Mouse (Mus musculus) embryonic facial prominence, embryonic 11.5 days (tissue): ENCODE results near the gene C87436. TPM values are rescaled to one million over a fixed set of nuclear protein-coding genes. Genes with fewer than 3 reads are reported as not detected.

Source experiments
- ATAC-seq: fragments of 200-750 bp; cut with Nextera tagmentation; replicated peaks from 2 replicates; pipeline ENCODE4 v1.8.0; 2017; ENCODE audit warnings: low read depth; ENCODE audit not compliant: insufficient number of reproducible peaks, low FRiP score, low TSS enrichment
- DNase-seq: peaks from one replicate; pipeline ENCODE4 v3.0.0-alpha.2; 2015; ENCODE audit warnings: low spot score
- H3K27ac ChIP-seq: fragments of 300-500 bp; sonication (generic); replicated peaks from 2 replicates; pipeline ENCODE4 v1.5.1; 2014; ENCODE audit warnings: mild to moderate bottlenecking, low read depth, low read length, control low read depth
- H3K27me3 ChIP-seq: fragments of 300-500 bp; sonication (generic); 2 replicates; pipeline ENCODE4 v1.6.1; 2014; ENCODE audit warnings: mild to moderate bottlenecking, low read length, moderate library complexity, mixed read lengths; ENCODE audit not compliant: control insufficient read depth, insufficient read depth
- H3K36me3 ChIP-seq: fragments of 300-500 bp; sonication (generic); replicated peaks from 2 replicates; pipeline ENCODE4 v1.6.1; 2014; ENCODE audit warnings: low read depth, mild to moderate bottlenecking, low read length, moderate library complexity, mixed read lengths; ENCODE audit not compliant: control insufficient read depth, insufficient read depth
- H3K4me1 ChIP-seq: fragments of 300-500 bp; sonication (generic); 2 replicates; pipeline ENCODE4 v1.6.1; 2014; ENCODE audit warnings: low read length, mixed read lengths; ENCODE audit not compliant: control insufficient read depth, insufficient read depth
- H3K4me2 ChIP-seq: fragments of 300-500 bp; sonication (generic); 2 replicates; pipeline ENCODE4 v1.6.1; 2014; ENCODE audit warnings: low read depth, mild to moderate bottlenecking, control low read depth, low read length, moderate library complexity
- H3K4me3 ChIP-seq: fragments of 300-500 bp; sonication (generic); 2 replicates; pipeline ENCODE4 v1.5.1; 2014; ENCODE audit warnings: low read depth, low read length, control low read depth
- H3K9ac ChIP-seq: fragments of 300-500 bp; sonication (generic); replicated peaks from 2 replicates; pipeline ENCODE4 v1.6.1; 2014; ENCODE audit warnings: mild to moderate bottlenecking, control low read depth, low read length
- H3K9me3 ChIP-seq: fragments of 300-500 bp; sonication (generic); replicated peaks from 2 replicates; pipeline ENCODE4 v1.6.1; 2016; ENCODE audit warnings: mild to moderate bottlenecking, low read length, inconsistent platforms, mixed read lengths; ENCODE audit not compliant: control insufficient read depth
- WGBS: fragments of 180-500 bp; shearing (Covaris S2); extraction: QIAGEN DNeasy Blood & Tissue Kit; methylation state at CpG from one replicate; pipeline ENCODE4 v1.1.7; 2014; 5-methylcytosine and 5-hydroxymethylcytosine counted together
- polyA plus RNA-seq: library from polyadenylated mRNA; unstranded; fragments of >200 nt; fragmentation: Nextera tagmentation; extraction: Ambion mirVana; gene quantifications from 2 replicates; pipeline ENCODE4 v1.2.1, GENCODE M21; 2014

Gene C87436
- polyA plus RNA-seq, 1 experiment from 2014 or later: 25.1 TPM

DNA sequence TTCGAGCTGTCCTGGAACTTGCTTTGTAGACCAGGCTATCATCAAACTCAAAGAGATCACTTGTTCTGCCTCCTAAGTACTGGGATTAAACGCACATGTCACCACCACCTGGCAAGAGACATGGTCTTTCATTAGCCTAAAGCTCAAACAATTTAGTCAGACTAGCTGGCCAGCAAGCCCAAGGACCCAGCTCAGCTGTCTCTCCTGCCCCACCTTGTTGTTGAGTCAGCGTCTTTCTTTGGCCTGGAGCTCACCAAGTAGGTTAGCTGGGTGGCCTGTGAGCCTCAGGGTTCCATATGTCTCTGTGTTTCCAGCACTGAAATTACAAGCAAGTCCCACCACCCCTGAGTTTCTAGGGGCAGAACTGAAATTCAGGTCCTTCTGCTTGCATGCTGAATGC, 24.9 kb downstream of the C87436 start:
- no peak overlapping the region for H3K9ac ChIP-seq
- H3K27ac ChIP-seq: no peak overlapping the region
- ATAC-seq: no peak
- no peak overlapping the region for H3K4me2 ChIP-seq
- H3K36me3 ChIP-seq: no peaks in the 10 kb centered on the region
- WGBS: 88% methylated on average over 3 of the region's 3 CpGs
- no peaks in the 10 kb centered on the region for H3K9me3 ChIP-seq
- no peaks in the 10 kb centered on the region for H3K4me1 ChIP-seq
- H3K27me3 ChIP-seq: no peaks in the 10 kb centered on the region
- H3K4me3 ChIP-seq: no peak overlapping the region
- DNase-seq: no peak

DNA sequence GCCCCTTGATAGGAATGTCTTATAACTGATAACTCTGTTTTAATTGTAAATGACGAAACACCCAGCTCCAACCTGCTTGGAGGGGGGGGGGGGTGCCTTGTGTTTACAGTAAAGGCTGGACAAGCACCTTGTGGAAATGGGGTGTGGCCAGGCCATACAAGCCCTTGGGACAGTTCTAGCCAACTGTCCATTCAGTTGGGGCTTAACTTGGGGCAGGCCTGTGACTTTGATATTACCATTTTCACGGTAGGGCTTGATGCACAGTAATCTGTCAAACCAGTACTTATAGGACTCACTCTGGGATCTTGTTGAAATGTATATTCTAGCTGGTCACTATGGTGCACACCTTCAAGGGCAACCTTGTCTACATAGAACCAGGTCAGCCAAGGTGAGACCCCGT, 33.1 kb downstream of the C87436 start:
- WGBS: 91% methylated on average over 3 of the region's 3 CpGs
- Histone ChIP-seq H3K4me3 (no peak overlapping the region), H3K9me3 (no peaks in the 10 kb centered on the region), H3K27ac (no peak overlapping the region), H3K9ac (peak overlapping the region; percentile 47; the same call in 1 of the 2 replicates), H3K4me1 (no peaks in the 10 kb centered on the region), H3K4me2 (peak overlapping the region; percentile 46), H3K36me3 (no peaks in the 10 kb centered on the region), H3K27me3 (no peaks in the 10 kb centered on the region)
- DNase-seq: no peak
- no peak for ATAC-seq

DNA sequence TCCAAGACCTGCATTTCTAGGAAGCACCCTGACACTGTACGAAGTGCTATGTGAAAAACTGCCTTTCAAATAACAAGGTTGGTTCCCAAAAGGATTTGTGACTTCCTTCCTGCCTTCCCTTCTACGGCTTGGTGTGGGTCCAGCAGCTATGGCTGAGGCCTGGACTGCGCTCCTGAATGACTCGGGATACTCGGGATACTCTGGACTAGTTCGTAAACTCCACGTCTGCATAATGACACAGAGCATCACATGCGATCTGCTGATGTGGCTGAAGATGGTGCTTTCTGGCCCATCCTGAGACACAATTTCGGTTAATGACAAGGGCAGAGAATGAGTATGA, 33.6 kb downstream of the C87436 start:
- Histone ChIP-seq H3K4me3 (peak overlapping the region; percentile 26), H3K4me2 (peak overlapping the region; percentile 46), H3K27me3 (no peaks in the 10 kb centered on the region), H3K27ac (no peak overlapping the region), H3K9ac (peak overlapping the region; percentile 47), H3K36me3 (no peaks in the 10 kb centered on the region), H3K9me3 (no peaks in the 10 kb centered on the region), H3K4me1 (no peaks in the 10 kb centered on the region)
- peak; percentile 32 for ATAC-seq
- WGBS: 25% methylated on average over 9 of the region's 9 CpGs
- no peak for DNase-seq

DNA sequence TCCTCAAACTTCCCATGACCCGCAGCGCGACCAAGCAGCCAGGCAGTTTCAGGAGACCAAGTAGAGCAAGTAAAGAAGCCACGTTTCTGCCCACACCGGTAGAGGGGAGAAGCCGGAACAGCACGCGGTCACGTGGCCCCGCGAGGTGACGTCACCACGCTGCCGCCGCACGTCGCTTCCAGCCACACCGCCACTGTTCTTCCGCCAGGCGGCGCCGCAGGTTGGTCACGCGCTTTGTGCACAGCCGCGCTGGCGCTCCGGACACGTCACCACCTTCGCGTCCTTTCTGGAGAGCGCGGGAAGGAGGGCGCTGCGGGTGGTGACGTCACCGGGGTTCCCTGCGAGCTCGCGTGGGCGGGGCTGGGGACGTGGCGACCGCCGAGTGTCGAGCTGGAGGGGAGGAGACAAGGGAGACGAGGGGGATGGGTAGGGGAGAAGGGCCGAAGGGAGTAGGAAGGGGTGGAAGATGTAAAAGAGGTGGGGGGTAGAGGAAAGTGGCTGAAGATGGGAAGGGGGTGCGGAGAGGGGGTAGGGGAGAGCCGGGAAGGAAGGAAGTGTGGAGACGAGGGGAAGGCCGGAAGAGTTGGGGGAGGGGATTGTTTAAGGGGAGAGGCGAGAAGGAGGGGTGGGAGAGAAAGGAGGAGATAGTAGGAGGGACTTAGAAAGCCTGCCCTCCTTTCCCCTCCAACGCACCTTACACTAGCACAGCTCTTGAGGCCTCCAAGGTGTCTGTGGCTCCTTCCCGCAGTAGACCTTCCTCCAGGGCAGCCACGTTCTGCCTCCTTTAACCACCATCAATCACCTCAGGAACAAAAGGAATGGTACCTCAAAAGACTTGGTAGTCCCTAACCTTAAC, 34.2 kb downstream of the C87436 start:
- H3K4me3 ChIP-seq: peak overlapping the region; percentile 26
- H3K9ac ChIP-seq: peak overlapping the region; percentile 52
- no peaks in the 10 kb centered on the region for H3K9me3 ChIP-seq
- H3K27me3 ChIP-seq: no peaks in the 10 kb centered on the region
- peak; percentile 93 for ATAC-seq
- peak overlapping the region; percentile 81 for H3K27ac ChIP-seq
- peak overlapping the region; percentile 46 for H3K4me2 ChIP-seq
- no peaks in the 10 kb centered on the region for H3K36me3 ChIP-seq
- DNase-seq: peak; percentile 99
- no peaks in the 10 kb centered on the region for H3K4me1 ChIP-seq
- WGBS: under 1% methylated on average over 56 of the region's 56 CpGs

DNA sequence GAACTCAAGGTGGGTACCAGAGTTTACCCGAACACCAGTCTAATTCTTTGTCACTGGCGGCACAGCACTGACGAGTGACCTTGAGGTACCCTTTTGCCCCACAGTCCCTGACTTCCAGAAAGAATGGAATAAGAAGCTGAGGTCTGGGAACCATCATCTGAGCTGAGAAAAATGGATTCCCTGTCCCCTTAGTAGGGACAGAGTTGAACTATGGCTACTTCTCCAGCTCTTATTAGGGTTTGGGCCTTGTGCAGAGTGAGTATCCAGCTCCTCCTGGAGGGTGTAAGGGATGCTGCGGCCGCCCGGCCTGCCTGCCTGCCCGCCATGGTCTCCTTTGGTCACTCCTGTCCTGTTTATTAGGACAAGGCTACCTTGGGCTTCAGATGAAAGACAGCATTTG, 34.9 kb downstream of the C87436 start:
- no peaks in the 10 kb centered on the region for H3K27me3 ChIP-seq
- ATAC-seq: no peak
- peak overlapping the region; percentile 52 for H3K9ac ChIP-seq
- H3K4me3 ChIP-seq: peak overlapping the region; percentile 25; the same call in 1 of the 2 replicates
- 59% methylated on average over 7 of the region's 7 CpGs for WGBS
- peak overlapping the region; percentile 81 for H3K27ac ChIP-seq
- no peaks in the 10 kb centered on the region for H3K36me3 ChIP-seq
- DNase-seq: no peak
- peak overlapping the region; percentile 34 for H3K4me2 ChIP-seq
- no peaks in the 10 kb centered on the region for H3K9me3 ChIP-seq
- no peaks in the 10 kb centered on the region for H3K4me1 ChIP-seq

DNA sequence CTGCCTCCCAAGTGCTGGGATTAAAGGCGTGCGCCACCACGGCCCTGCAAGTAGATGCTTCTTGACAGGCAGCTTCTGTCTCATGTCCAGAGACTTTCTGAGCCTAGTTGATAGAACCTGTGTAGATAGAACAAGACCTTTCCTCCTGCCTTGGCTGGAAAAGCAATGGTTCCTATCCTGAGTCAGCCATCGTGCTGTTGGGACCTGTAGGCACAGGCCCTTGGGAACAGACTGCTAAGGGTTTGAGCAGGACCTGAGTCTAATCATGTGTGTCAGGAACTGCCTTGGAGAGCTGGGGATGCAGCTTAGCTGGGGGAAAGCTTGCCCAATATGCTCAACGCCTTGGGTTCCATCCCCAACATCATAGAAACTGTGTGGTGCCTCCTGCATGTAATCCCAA, 35.9 kb downstream of the C87436 start:
- 96% methylated on average over 5 of the region's 5 CpGs for WGBS
- Histone ChIP-seq H3K27ac (no peak overlapping the region), H3K9me3 (no peaks in the 10 kb centered on the region), H3K4me3 (no peak overlapping the region), H3K4me1 (peaks cover 5% of the 10 kb centered on the region; the same call in 1 of the 2 replicates), H3K9ac (no peak overlapping the region), H3K36me3 (no peaks in the 10 kb centered on the region), H3K27me3 (no peaks in the 10 kb centered on the region), H3K4me2 (no peak overlapping the region)
- ATAC-seq: no peak
- no peak for DNase-seq

DNA sequence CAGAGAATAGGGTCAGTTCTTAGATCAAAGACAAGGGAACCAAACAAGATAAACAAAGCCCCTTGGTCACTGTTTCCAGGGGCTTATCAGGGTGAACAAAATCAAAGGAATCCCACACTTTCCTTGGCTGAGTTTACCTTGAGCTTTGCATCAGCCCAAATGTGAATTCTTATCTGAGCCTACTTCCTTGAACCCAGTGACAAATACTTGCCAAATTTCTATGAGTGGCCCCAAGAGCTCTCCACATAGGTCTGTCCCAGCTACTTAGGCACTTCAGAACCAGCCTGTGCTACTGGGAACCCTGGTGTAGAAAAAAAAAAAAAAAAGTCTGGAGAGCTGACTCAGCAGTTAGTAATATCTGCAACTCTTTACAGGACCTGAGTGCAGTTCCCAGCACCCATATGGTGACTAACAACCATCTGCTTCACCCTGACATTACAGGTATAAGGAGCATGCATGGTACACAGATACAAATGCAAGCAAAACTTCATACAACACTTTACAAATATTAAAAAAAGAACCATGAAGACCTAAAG, 36.5 kb downstream of the C87436 start:
- no peak for DNase-seq
- Histone ChIP-seq H3K36me3 (no peaks in the 10 kb centered on the region), H3K4me3 (no peak overlapping the region), H3K9ac (no peak overlapping the region), H3K27me3 (no peaks in the 10 kb centered on the region), H3K27ac (no peak overlapping the region; the same call in 1 of the 2 replicates), H3K4me2 (no peak overlapping the region), H3K9me3 (no peaks in the 10 kb centered on the region), H3K4me1 (peaks cover 9% of the 10 kb centered on the region)
- ATAC-seq: no peak

DNA sequence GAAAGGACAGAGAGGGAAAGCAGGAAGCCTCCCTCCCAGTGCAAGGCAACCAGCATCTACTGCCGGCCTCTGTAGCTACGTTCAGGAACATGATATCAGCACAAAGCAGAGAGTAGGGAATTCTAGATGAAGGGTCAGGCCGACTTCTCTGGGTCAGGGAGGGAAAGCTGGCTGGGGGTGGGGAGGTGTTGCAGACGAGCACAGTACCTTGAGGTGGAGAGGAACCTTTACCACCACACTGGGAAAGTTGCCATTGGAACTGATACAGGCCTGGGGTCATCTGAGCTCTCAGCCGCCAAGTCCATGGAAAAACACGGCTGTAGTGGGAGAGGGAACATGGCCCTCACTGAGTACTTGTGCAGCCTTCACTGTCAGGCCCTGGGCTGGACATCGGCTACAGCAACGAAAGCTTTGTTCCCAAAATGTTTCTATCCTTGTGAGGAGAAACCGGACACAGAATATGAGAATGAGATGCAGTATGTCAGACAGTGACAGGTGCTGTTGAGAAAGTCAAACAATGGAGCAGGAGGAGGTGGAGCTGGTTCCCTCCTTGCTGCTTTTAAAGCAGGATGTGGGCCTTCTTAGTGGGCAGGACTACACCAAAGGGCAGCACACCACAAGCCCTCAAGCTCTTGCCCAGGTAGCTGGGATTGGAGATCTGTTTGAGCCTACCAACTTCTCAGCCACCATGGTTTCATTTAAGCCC, 37.4 kb downstream of the C87436 start:
- ATAC-seq (no peak), DNase-seq (no peak)
- Histone ChIP-seq H3K27me3 (no peaks in the 10 kb centered on the region), H3K4me1 (peaks cover 14% of the 10 kb centered on the region), H3K9ac (no peak overlapping the region), H3K9me3 (no peaks in the 10 kb centered on the region), H3K27ac (no peak overlapping the region; the same call in 1 of the 2 replicates), H3K4me3 (no peak overlapping the region), H3K4me2 (no peak overlapping the region), H3K36me3 (no peaks in the 10 kb centered on the region)
- 71% methylated on average over 9 of the region's 9 CpGs for whole genome bisulfite sequencing
